ENCODE assay signal across 8 mouse cellular contexts in genomic region chr2:104122505-104123378, GRCm38 (mm10). TPM values are rescaled to one million over a fixed set of nuclear protein-coding genes. Genes with fewer than 3 reads are reported as not detected.
A peak's percentile ranks its signal among the peaks of the same experiment; 100 is the strongest.
DNase-seq lines count a peak whose midpoint lies in the region; ATAC-seq lines count a peak whose summit lies in the region.

Gene A930018P22Rik, plus strand, starts transcription at chr2:104122769.

- H3K4me3 ChIP-seq in intestine, embryonic 15.5 days (replicated peaks), result peak within 1 kb of the TSS; percentile 57

- H3K9ac ChIP-seq in intestine, embryonic 15.5 days, result peak within 1 kb of the TSS; percentile 64

- no peaks in the 10 kb centered on the region for H3K27me3 ChIP-seq in intestine, embryonic 15.5 days (replicated peaks)

- no peaks in the 10 kb centered on the region for H3K9me3 ChIP-seq in intestine, embryonic 15.5 days

- peak; percentile 95 for DNase-seq in adrenal gland, adult 8-10 months
- peak; percentile 89 for DNase-seq in embryo, embryonic 11.5 days (ENCODE audit: low read depth, low spot score)
- DNase-seq in gastrocnemius, postnatal 36 days, result peak; percentile 88 to 89
- DNase-seq in left cerebral cortex, postnatal 14 days (ENCODE audit: low spot score in 2 of 2), result peak; percentile 85 to 90
- peak; percentile 84 for DNase-seq in right cerebral cortex, postnatal 14 days
- peak; percentile 88 for DNase-seq in urinary bladder, postnatal 25 days (ENCODE audit: low spot score)

- under 1% methylated on average over 74 of the region's 74 CpGs for WGBS in intestine, embryonic 15.5 days

- no peaks in the 10 kb centered on the region for H3K36me3 ChIP-seq in intestine, embryonic 15.5 days

- H3K4me1 ChIP-seq in intestine, embryonic 15.5 days (replicated peaks), result peaks cover 12% of the 10 kb centered on the region

- ATAC-seq in intestine, embryonic 15.5 days, result peak; percentile 95
- ATAC-seq in megakaryocyte-erythroid progenitor cell, adult 5-6 weeks (replicated peaks; ENCODE audit: low FRiP score, low TSS enrichment, poor library complexity, severe bottlenecking), result peak; percentile 87

- peak within 1 kb of the TSS; percentile 88 for H3K4me2 ChIP-seq in intestine, embryonic 15.5 days (replicated peaks)

- intact Hi-C loops in gastrocnemius, postnatal 36 days (cut with DNase I), result loop anchor here (10.0 kb wide), 2 partner anchors 88 to 372 kb away; partner anchors contain the start of gene Hipk3
- intact Hi-C loops in left cerebral cortex, postnatal 14 days (cut with DNase I), result loop anchor here (10.0 kb wide), 1 partner anchor 88 kb away; no protein-coding TSS in a partner anchor

- peak within 1 kb of the TSS; percentile 52 for H3K27ac ChIP-seq in intestine, embryonic 15.5 days

RNA-seq across cellular contexts. Expression of gene A930018P22Rik, which starts in this region (rescaled TPM):
- 1 to 10 TPM in 1 of 4 experiments, under 1 TPM in 3; 0.48 to 1.9 (median 0.78) TPM for total RNA-seq in adrenal gland, adult 8-10 months (2022)
- under 1 TPM; 0.43 to 0.54 TPM for total RNA-seq in gastrocnemius, postnatal 36 days (2021)
- 0.24 TPM in 1 of 2 replicates, not detected in the other for polyA plus RNA-seq in intestine, embryonic 15.5 days (2015; fragmentation: Nextera tagmentation; extraction: Ambion mirVana)
- under 1 TPM in 1 of 2 experiments, not detected in 1; 0.44 TPM for total RNA-seq in left cerebral cortex, postnatal 14 days (2021)
- total RNA-seq in megakaryocyte-erythroid progenitor cell, adult 5-6 weeks (2014; fragmentation: Nextera tagmentation), result 0.42 TPM in 1 of 2 replicates, not detected in the other
- total RNA-seq in megakaryocyte-erythroid progenitor cell, adult 5-6 weeks (2017), result not detected in 2 replicates

Comparison
In these comparisons a context has a peak if more than half of its experiments do, and no peak if none do; other contexts are left out.
1. Peak in every context shown above with its lines: DNase-seq, ATAC-seq, H3K4me3 ChIP-seq and H3K27ac ChIP-seq.
2. Peak in DNase-seq in gastrocnemius, postnatal 36 days; RNA of the gene not detected or under 1 TPM.
3. Peak in ATAC-seq, H3K4me3 ChIP-seq, H3K27ac ChIP-seq, H3K9ac ChIP-seq and H3K4me2 ChIP-seq in intestine, embryonic 15.5 days; RNA of the gene not detected or under 1 TPM.
4. Peak in DNase-seq in left cerebral cortex, postnatal 14 days; RNA of the gene not detected or under 1 TPM.
5. Peak in ATAC-seq in megakaryocyte-erythroid progenitor cell, adult 5-6 weeks; RNA of the gene not detected or under 1 TPM.